Mouse (Mus musculus): ENCODE measurements around the gene Atp10a.

Gene Atp10a

DNA sequence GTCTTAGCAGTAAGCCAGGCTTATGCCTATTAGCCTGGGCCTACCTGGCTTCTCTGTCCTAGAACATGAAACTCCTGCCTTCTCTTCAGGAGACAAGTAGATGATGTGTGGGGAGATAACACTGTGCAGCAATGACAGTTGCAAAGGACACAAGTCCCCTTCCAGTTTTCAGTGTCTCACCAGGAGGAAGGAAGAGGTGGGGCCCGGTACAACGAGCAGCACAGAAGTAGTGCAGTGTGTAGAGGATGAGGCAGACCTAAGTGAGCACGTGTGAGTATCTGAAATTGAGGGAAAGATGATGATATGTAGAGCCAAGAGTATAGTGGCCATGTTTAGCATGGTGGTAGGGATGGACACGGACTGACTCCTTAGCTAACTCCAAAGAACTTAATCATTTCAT, 86.0 kb downstream of the Atp10a start:
- no peak for DNase-seq

DNA sequence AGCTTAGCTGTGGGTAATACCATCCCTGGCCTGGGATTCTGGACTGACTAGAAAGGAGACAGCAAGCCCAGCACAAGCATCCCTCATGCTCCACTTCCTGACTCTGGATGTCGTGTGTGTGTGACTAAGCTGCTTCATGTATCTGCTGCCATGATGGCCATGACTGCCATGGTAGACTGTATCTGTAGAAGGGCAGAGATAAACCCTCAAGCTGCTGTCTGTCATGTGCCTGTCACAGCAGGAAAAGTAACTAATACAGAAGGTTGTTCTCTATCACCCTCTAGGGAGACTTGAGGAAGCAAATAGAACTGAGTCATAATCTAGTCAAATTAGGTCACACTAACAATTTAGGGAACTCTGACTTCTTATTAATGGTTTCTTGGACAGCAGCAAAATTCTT, 86.7 kb downstream of the Atp10a start:
- no peak for DNase-seq

DNA sequence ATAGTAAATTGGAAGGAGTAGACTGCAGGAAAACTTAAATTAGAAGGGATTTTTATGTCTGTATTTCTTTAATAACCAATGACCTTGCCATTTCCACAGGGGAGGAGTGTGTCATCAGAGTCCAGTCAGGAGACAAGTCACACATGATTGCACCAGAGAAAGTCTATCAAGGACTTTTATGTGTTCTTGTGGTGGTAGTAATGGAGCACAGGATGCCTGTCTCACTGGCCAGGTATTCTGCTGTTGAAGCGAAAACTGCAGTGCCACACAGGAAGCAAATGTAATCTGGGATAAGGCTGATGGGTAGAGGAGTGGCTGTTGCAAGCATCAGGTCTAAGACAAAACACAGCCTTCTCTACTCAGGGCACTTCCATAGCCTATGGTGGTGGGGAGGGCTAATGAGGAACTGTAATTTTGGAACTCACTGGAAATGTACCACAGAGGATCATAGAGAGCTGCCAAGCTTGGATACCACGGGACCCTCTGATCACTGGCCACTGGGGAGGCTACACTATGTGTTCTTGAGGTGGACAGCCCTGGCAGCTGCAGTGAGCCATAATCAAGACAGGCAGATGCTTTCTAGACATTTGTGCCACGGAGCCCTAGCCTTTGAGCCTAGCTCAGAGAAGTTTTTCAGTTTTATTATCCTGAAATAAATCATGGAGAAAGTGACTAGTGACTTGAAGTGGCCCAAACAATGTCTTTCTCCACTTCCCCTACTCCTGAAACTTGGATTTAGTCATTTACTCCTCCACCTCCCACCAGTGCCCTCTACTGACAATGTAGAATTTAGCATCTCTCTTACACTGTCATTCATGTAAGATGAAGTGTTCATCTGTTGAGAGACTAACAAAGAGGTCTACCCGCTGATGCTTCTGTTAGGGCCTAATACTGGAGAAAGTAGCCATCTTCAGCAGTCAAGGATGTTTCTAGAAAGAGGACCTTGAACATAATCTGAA, 87.7 kb downstream of the Atp10a start:
- DNase-seq, result no peak

DNA sequence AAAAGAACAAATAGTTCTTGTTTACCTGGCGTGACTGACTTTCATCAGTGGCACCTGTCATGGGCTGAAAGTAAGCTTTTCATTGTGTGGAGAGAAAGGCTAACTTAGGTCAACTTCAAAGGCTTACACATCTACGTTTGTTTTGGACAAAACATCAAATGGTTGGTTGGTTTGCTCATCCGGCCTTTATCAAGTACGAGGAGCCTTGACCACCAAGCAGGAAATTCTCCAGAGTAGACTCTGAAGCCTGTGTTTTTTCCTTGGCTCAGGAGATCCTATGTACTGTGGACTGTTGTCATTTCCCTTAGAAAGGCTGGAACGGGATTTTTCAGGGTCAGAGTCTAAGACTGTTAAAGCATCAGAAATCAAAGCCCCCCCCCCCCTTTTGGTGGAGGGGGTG, 90.9 kb downstream of the Atp10a start:
- no peak for DNase-seq

DNA sequence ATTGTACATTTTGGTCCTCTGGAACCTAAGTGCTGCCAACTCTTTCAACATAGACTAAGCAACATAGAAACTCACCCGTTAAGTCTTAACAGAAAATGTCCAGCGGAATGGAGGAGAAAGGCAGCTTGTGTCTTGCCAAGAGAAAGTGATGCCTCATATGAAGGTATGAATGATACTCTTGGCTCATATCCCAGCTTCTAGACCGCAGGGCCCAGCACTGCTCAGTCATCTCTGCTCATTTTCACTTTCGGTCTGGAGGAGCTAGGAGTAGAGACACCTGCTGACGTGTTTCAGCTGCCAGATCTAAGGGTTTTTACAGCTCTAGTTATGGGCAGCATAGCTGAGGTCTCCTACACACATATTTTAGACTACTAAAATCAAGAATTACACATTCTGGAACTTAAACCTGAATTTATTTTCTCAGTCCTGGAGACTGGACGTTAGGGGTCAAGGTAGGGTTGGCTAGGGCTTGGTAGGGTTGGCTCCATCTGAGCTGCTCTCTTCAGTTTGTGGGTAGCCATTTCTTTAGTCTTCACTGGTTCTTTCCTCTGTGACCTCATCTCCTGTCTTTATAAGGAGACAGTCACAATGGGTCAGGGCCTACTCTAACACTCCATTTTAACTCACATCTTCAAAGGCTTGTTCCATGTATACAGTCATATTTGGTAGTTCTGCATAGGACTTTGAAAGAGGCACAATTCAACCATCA, 94.1 kb downstream of the Atp10a start:
- DNase-seq, result no peak

DNA sequence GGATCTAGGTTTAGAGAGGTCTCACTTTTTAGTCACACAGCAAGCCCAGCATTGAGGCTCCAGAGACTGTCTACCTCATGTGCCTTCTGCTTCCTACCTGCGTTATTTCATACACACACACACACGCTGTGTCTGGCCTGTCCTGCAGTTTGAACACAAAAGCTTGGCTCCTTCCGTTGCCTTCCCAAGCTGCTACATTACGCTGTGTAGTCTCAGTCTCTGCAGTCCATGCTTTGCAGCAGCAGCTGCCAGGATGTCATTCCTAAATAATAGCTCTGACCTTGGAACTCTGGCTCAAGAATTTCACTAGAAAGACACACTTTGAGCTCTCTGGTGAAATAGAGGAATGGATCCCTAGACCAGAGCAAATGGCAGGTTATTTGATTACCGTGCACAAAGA, 96.1 kb downstream of the Atp10a start:
- DNase-seq, result no peak

DNA sequence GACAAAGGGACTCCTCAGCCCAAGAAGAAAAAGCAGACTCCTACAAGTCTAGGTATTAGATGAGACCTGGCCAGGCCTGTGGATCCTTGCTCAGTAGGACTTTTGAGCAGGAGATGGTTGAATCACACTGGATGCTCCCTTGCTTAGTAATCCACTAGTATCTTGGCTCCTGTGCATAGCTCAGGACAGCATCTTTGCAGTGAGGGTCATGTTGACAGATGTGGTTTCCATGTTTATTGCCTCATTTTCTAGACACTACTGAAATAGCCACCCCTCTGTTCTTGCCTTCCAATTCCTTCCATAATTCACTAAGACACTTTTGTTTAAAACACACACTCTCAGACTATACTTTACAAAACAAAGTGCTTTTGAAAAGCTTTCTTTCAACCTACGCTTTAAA, 98.1 kb downstream of the Atp10a start:
- no peak for DNase-seq

DNA sequence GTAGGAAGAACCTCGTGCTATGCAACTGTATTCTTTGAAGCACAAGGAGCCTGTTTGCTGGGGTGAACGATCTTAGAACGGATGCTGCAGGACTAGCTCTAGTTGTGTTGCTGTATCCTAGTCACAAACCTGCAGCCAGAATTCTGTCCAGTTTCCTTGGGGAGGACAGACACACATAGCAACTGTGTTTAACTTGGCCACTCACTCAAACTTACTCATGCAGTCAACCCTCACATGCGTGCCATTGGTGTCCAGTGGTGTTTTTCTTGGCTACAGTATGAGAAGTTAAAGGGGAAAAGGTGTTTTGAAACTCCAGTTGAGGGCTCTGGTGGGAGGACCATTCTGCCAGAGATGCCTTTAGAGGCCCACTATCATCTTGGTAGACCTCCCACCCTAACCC, 98.6 kb downstream of the Atp10a start:
- DNase-seq, result no peak

DNA sequence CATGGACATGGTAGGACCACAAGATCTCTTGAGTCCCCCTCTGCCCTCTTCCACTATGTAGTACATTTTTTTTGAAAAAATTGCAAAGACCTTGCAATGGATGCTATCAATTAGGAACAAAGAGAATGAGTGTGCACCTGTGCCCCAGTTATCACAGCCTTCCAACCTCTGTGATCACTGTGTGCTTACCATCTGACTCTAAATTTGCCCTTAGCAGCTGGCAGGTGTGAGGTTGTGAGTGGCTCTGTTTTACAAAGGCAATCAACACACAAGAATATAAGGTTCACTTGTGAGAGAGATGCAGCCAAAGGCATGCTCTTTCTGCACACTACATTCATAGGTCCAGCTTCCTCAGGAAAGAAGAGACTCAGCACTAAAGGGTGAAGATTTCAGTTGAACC, 99.1 kb downstream of the Atp10a start:
- DNase-seq, result no peak

DNA sequence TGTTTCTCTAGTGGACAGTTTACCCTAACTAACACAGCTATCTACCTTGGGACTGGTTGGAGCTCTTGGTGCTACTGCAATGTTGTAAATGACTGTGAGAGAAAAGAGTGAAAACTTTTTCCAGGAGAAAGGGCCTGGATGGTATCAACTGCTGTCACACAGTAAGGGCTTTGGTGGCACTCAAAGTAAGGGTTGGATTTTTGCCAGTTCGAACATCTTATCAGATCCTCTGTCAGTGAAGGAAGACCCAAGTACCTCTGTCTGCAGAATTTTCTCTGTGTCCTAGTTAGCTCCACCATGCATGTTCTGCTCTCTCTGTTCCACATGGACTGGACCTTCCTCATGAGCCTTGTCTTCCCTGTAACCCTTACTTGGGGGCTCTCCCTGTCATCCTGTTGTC, 99.9 kb downstream of the Atp10a start:
- no peak for DNase-seq

DNA sequence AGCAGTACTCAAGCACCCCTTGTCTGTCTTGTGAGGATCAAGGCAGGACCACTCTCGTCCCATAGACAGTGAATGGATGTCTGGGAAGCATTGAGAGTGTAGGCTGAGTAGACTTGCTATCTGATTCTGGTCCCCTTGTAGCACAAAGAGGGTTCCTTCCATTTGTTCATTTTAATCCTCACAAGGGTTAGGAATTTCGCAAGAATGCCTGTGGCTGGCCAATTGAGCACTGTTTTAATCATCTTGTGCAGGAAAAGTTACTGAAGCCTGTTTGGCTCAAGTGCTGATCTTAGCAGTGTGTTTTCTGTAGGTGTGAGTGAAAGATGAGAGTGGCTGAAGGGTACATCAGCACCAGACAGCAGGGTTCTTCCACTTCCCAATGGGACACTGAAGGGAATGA, 101.4 kb downstream of the Atp10a start:
- DNase-seq, result no peak

DNA sequence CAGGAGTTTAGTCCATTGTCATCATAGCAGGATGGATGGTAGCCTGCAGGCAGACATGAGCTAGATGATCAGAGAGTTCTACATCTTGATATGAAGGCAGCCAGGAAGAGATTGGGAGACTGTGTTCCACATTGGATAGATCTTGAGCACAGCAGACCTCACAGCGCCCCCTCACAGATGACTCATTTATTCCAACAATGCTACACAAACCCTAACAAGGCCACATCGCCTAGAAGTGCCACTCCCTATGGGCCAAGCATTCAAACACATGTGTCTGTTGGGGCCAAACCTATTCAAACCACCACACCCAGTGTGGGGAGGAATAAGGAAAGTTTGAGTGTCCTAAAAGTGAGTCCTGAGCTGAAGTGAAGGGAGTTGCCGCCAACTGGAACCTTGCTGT, 102.4 kb downstream of the Atp10a start:
- no peak for DNase-seq

DNA sequence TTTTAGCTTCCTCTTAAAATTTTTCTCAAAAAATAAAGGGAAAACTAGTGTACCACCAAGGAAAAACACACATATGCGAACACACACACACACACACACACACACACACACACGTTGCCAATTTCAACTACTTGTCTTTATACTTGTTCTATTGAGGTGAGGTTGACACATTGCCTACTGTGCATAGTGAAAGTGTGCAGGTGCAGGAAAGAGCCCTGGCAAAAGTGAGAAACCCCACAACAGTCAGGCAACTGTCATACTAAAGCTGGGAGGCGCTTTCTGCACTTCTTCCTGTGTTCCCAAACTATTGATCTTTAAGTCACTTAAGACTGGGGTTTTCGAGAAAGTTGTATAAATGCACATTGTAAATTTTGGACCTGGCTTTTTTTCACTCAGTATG, 103.3 kb downstream of the Atp10a start:
- no peak for DNase-seq

DNA sequence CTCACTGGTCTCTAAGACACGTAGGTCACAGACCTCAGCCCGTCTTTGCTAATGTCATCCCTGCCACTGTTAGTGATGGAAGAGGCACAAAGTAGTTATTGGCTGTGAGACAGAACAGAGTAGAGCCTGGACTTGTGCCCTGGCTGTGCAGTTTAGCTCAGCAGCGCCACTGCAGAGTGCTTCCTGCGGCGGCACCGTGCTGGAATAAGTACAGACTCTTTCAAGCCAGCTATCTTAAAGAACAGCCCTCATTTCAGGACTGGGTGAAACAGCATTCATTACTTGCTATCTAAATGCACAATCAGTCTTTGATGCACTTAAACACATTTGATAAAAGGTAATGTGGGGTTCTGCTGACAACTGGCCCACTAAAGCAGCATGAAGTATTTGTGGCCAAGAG, 111.3 kb downstream of the Atp10a start:
- DNase-seq, result peak; percentile 38 to 39

DNA sequence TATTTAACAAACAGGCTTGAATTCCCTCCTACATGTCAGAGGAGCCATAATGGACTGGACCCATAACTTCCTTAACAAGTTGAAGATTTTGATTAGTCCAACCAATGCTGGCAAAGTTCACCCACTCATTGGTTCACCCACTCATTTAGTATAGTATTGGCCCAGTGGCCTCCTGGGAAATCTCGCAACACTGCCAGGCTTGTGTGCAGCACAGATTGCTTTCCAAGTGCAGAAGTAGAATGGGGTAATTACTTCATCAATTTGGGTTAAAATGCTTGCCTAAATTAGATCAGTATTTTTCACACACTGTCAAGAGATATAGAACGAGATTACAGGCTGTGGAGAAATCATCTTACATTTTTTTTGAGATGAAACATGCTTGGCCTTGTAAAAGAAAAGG, 112.3 kb downstream of the Atp10a start:
- DNase-seq, result no peak

DNA sequence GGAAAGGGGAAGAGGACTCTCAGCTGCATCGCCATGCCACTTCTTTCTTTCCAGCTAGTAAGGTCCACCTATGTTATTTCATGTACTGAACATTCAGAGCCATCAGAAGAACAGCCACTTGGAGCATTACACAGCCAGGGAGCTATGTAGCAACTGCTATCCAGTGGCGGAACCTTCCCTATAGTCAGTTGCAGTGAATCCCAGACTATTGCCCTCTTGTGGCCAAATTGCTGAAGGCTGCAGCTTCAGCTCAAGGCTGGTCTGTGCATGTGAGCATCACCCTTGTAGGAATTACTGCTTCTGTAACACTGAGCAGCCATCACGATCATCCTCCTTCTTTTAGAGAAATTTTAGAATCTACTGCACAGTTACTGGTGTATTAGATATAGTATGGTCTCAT, 114.3 kb downstream of the Atp10a start:
- peak in 1 of 2 experiments; percentile 32 for DNase-seq

DNA sequence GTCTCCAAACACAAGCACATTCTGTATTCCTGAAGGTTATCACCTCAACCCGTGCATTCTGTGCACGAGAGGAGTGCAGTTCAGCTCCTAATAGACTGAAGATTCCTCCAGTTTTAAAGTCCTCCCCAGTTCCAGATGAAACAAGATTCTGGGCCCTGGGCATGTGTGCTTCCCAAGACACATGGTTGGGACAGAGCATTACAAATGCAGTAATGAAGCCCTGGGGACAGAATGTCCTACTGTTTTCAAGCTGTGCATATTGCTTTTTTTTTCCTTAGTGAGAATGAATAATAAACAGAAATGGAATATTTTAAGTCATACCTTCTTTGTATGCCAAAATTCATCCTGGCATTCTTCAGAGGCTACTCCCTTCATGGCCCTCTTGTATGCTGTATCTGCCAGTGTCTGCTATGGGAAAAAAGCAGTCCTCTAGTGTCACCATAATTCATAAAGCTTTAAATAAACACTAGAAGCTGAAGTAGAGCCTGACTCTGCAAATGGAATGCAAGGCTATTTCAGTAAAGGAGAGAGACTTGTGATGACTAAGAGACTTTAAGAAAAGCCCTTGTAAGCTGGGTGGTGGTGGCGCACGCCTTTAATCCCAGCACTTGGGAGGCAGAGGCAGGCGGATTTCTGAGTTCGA, 116.2 kb downstream of the Atp10a start:
- peak in 1 of 2 experiments; percentile 27 for DNase-seq

DNA sequence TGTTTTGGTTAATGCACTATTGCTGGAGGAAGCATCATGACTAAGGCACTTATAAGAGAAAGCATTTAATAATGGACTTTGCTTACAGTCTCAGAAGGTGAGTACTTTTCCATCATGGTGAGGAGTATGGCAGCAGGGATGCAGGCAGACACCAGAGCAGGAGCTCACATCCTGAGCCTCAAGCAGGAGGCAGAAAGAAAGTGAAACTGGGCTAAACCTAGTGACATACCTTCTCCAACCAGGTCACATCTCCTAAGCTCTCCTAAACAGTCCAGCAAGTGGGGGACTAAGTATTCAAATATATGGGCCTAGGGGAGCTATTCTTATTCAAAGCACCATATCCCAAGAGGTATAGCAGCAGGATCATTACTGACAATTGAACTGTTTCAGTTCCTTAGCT, 123.2 kb downstream of the Atp10a start:
- DNase-seq, result no peak

DNA sequence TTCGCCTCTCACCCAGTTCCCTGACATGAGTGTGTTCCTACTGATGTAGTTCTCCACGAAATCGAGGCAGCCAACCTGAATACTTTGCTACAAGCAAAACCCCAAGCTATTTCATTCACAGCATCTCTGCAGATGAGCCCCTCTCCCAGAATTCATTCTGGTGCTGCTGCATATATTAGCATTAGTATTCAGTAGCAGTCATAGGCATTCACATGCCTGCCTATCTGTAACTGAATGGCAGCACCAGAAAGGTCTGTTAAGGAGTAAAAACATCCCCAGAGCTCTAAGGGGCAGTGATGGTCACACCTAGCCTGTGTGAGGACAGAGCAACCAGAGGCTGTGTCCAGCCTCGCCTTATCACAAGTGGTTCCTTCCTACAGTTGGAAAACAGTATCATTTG, 131.0 kb downstream of the Atp10a start:
- DNase-seq, result no peak

DNA sequence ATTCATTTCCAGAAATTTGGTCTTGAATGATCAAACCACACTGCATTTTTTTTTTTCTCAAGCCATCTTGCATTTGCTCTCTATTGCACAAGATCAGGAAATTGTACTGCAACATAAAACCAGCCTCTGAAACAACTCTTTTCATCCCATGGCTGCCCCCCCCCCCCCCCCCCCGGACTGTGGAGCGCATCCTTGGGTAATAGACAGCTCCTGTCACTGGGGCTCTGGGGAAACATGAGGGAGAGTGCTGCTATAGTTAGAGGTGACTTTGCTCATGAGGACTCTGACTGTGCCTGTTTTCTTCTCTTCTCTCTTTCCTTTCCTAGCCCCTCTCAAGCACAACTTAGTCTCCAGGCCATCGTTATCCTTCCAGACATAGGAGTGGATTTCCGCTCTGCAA, 131.6 kb downstream of the Atp10a start:
- DNase-seq, result no peak

DNA sequence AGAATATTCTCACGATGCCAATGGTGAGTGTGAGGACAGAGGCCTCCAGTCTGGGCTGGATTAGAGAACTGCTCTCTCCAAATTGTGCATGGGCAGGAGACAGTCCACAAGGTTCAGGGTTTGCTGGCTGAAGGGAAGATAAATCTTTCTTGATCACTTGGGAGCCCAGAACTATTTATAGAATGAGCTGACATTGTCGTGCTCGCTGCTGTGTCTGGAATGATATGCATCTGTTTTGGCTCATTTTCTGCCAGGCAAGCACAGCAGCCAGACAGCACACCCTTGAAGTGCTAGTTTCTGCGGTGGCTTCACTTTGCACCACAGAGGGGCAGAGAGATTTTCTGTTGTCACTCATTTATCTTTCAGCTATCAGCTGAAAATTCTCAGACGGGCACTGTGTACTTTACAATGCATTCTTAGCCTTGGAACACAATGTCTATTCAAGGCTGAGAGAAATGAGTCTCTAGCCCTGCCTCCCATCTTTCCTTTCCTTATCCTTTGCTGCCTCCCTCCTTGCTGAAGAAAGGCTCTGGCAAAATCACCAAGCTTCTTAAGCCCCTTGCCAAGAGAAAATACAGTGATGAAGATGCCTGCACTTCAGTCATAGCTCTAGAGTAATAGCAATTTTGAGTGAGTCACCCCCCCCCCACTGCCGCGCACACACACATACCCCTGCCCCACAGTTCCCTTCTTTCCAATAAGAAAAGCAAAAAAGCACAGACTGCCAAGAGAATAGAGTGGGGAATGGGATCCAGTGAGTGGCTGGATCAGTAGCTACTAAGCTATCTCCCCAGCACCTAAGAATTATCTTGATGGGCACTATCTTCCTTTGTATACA, 132.7 kb downstream of the Atp10a start:
- DNase-seq, result peak; percentile 28 to 71

DNA sequence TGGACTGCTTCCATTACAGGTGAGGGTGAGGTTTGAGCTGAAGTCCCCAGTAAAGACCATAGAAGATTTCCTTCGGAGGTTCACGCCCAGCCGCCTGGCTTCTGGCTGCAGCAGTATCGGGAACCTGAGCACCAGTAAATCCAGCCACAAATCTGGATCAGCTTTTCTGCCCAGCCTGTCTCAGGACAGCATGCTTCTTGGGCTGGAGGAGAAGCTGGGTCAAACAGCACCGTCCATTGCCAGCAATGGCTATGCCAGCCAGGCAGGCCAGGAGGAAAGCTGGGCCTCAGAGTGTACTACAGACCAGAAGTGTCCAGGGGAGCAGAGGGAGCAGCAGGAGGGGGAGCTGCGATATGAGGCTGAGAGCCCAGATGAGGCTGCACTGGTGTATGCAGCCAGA, 141.3 kb downstream of the Atp10a start:
- DNase-seq, result no peak

DNA sequence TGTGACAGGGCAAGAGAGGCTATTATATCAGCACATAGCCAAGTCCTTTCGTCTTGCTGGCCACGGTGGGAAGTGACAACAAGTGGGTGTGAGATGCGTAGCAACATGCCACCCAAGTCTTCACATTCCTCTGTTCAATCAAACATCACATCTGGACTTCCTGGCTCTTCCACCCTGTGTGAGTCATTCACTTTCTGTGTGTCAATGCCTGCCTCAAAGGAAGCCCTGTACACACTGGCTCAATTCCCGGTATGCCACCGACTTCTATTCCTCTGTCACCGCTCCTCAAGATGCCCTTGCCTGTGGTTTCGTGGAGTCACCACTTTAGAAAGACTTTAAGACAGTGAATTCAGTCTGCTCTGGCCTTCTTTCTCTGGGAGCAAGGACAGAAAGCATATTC, 144.9 kb downstream of the Atp10a start:
- DNase-seq, result peak in 1 of 2 experiments; percentile 21

Data from lung, postnatal 4 days (tissue).